Mouse (Mus musculus): ENCODE data around the gene Ddr2. TPM values are rescaled to one million over a fixed set of nuclear protein-coding genes. Genes with fewer than 3 reads are reported as not detected.

Gene Ddr2
- polyA plus RNA-seq, 1 experiment from 2014 or later, result 21.6 TPM

DNA sequence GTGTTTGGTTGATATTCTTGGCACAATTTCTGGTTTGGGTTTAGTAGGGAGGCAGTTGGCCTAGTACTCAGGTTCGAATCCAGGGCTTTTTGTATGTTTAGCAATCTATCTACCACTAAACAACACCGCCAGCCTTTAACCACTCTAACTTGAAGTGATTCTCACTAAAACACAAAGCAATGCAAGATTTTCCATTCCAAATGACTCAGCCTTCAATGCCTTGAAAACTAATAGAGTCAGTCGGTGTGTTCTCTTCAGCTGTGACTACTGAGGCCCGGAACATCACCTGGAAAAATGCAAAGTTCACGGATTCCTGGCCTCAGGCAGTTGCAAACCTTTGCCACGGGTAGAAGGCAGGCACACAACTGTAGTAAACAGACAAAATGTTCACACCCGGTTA is 178.9 kb downstream of the Ddr2 start:
- no peak overlapping the region for H3K9ac ChIP-seq (ENCODE audit: low read length)
- no peaks in the 10 kb centered on the region for H3K27me3 ChIP-seq (ENCODE audit: control insufficient read depth, insufficient read depth, low read length)
- H3K36me3 ChIP-seq (ENCODE audit: control insufficient read depth, insufficient read depth, low read length), result no peaks in the 10 kb centered on the region
- peaks cover 21% of the 10 kb centered on the region for H3K4me1 ChIP-seq (ENCODE audit: control insufficient read depth, insufficient read depth, low read length)
- DNase-seq (ENCODE audit: low spot score, missing footprints), result no peak
- no peaks in the 10 kb centered on the region for H3K9me3 ChIP-seq (ENCODE audit: control insufficient read depth, low read length)
- H3K4me2 ChIP-seq, result no peak overlapping the region
- WGBS, result 87% methylated on average over 7 of the region's 7 CpGs
- no peak overlapping the region for H3K4me3 ChIP-seq (ENCODE audit: low read depth, low read length)
- H3K27ac ChIP-seq (ENCODE audit: low read depth, low read length), result no peak overlapping the region
- no peak for ATAC-seq (ENCODE audit: low FRiP score)

DNA sequence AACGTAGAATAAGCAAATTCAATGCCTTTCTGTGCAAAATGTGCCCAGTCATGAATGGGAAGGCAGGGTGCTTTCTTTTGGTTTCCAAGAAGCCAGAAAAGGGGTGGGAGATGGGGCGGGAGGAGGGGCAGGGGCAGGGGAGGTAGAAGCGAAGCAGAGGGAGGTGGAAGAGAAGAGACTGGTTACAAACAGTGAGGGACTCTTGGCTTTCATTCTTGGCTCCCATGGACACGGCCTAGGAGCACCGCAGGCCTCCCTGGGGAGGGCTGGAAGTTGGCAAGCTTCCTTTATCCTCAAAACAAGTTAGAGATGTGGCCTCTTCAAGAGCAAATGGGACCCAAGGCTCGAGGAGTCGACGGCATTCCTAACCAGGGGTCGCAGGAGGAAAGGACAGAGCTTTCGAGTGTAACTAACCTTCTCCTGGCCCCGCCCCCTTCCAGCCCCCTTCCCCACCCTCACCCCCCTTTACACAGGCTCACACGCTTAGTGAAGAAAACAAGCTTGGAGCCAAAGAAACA is 182.0 kb downstream of the Ddr2 start, which contains the start of gene Ccdc190:
Gene Ccdc190, plus strand, starts transcription at position 195 of the 518 bp plus-strand sequence.
- Histone ChIP-seq H3K4me1 (ENCODE audit: control insufficient read depth, insufficient read depth, low read length) (peaks cover 11% of the 10 kb centered on the region; the same call in 1 of the 2 replicates), H3K9ac (ENCODE audit: low read length) (peak within 1 kb of the TSS; percentile 47), H3K27me3 (ENCODE audit: control insufficient read depth, insufficient read depth, low read length) (no peaks in the 10 kb centered on the region), H3K36me3 (ENCODE audit: control insufficient read depth, insufficient read depth, low read length) (no peaks in the 10 kb centered on the region), H3K27ac (ENCODE audit: low read depth, low read length) (peak within 1 kb of the TSS; percentile 17; the same call in 1 of the 2 replicates), H3K4me2 (peak within 1 kb of the TSS; percentile 40), H3K4me3 (ENCODE audit: low read depth, low read length) (peak within 1 kb of the TSS; percentile 8; the same call in 1 of the 2 replicates), H3K9me3 (ENCODE audit: control insufficient read depth, low read length) (no peaks in the 10 kb centered on the region)
- DNase-seq (ENCODE audit: low spot score, missing footprints) (peak; percentile 89), ATAC-seq (ENCODE audit: low FRiP score) (peak; percentile 74)
- WGBS, result 6% methylated on average over 12 of the region's 12 CpGs

DNA sequence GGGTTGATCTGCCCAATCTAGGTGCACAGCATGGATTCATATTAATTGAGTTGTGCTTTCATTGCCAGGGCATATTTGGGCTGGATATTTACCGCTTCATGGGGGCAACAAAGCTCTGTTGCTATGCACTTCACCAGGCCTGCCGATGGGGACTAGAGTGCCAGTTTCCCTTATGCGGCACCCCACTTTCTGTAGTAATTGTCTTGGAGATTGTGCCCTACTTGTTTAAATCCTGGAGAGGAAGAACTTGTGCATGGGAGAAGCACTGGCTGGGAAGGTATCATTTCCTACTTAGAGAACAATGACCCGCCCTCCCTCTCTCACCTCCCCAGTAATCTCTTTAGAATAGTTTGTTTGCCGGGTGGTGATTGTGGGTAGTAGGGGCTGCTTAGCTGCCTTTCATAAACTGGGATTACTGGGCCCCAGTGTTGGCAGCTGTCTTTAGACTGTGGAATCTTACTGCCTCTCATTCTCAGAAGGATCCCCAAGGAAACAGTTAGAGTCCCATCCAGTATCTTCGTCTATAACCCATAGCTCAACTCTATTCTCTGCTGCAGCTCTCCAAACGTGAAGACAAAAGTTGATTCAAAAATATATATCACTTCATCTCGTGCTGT is 182.7 kb downstream of the Ddr2 start:
- ATAC-seq (ENCODE audit: low FRiP score), result peak; percentile 70
- H3K9me3 ChIP-seq (ENCODE audit: control insufficient read depth, low read length), result no peaks in the 10 kb centered on the region
- peak overlapping the region; percentile 40 for H3K4me2 ChIP-seq
- H3K36me3 ChIP-seq (ENCODE audit: control insufficient read depth, insufficient read depth, low read length), result no peaks in the 10 kb centered on the region
- 28% methylated on average over 8 of the region's 8 CpGs for WGBS
- no peak overlapping the region for H3K4me3 ChIP-seq (ENCODE audit: low read depth, low read length)
- H3K4me1 ChIP-seq (ENCODE audit: control insufficient read depth, insufficient read depth, low read length), result peaks cover 11% of the 10 kb centered on the region; the same call in 1 of the 2 replicates
- DNase-seq (ENCODE audit: low spot score, missing footprints), result peak; percentile 84
- H3K9ac ChIP-seq (ENCODE audit: low read length), result peak overlapping the region; percentile 47; the same call in 1 of the 2 replicates
- peak overlapping the region; percentile 17; the same call in 1 of the 2 replicates for H3K27ac ChIP-seq (ENCODE audit: low read depth, low read length)
- H3K27me3 ChIP-seq (ENCODE audit: control insufficient read depth, insufficient read depth, low read length), result no peaks in the 10 kb centered on the region

DNA sequence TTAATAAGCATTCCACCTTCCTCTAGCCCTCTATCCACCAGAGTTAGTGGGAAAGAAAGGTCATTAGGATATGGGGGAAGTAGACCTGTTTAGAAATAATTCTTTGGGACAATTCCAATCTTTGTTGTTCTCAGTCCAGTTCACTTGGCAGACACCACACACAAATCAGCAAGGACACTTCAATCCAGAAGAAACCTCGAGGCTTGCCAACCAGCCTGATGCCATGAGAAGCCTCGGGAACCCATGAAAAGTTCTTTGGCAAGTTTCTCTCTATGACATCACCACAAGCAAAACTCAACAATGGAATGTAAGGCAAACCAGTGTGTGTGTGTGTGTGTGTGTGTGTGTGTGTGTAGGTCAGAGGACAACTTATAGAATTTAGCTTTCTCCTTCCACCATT is 186.0 kb downstream of the Ddr2 start:
- H3K27me3 ChIP-seq (ENCODE audit: control insufficient read depth, insufficient read depth, low read length), result no peaks in the 10 kb centered on the region
- WGBS, result 89% methylated on average over 2 of the region's 2 CpGs
- no peak overlapping the region for H3K9ac ChIP-seq (ENCODE audit: low read length)
- no peak overlapping the region for H3K4me2 ChIP-seq
- no peaks in the 10 kb centered on the region for H3K9me3 ChIP-seq (ENCODE audit: control insufficient read depth, low read length)
- H3K36me3 ChIP-seq (ENCODE audit: control insufficient read depth, insufficient read depth, low read length), result no peaks in the 10 kb centered on the region
- peaks cover 9% of the 10 kb centered on the region; the same call in 1 of the 2 replicates for H3K4me1 ChIP-seq (ENCODE audit: control insufficient read depth, insufficient read depth, low read length)
- DNase-seq (ENCODE audit: low spot score, missing footprints) (no peak), ATAC-seq (ENCODE audit: low FRiP score) (no peak)
- no peak overlapping the region for H3K27ac ChIP-seq (ENCODE audit: low read depth, low read length)
- no peak overlapping the region for H3K4me3 ChIP-seq (ENCODE audit: low read depth, low read length)

Other genes starting within 250 kb of the Ddr2 start
- gene Ccdc190, start 182.1 kb downstream of the Ddr2 start, polyA plus RNA-seq (2014; fragmentation: Nextera tagmentation; extraction: Ambion mirVana), result 1.1 and 1.9 TPM in 2 replicates
- gene Hsd17b7, start 141.5 kb downstream of the Ddr2 start, polyA plus RNA-seq (2014; fragmentation: Nextera tagmentation; extraction: Ambion mirVana), result 20.2 and 21.5 TPM in 2 replicates
- 61.7 and 67.7 TPM in 2 replicates for gene Uap1, start 64.2 kb upstream of the Ddr2 start, polyA plus RNA-seq (2014; fragmentation: Nextera tagmentation; extraction: Ambion mirVana)
- 16.3 and 17.4 TPM in 2 replicates for gene Uhmk1, start 104.6 kb upstream of the Ddr2 start, polyA plus RNA-seq (2014; fragmentation: Nextera tagmentation; extraction: Ambion mirVana)
- gene Sh2d1b2, start 122.0 kb upstream of the Ddr2 start, polyA plus RNA-seq (2014; fragmentation: Nextera tagmentation; extraction: Ambion mirVana), result not detected in 2 replicates
- gene Sh2d1b1, start 166.6 kb upstream of the Ddr2 start, polyA plus RNA-seq (2014; fragmentation: Nextera tagmentation; extraction: Ambion mirVana), result not detected in 2 replicates
- 1.9 and 2.4 TPM in 2 replicates for gene Gm7694, start 195.6 kb upstream of the Ddr2 start, polyA plus RNA-seq (2014; fragmentation: Nextera tagmentation; extraction: Ambion mirVana)
- gene Spata46, start 198.0 kb upstream of the Ddr2 start, polyA plus RNA-seq (2014; fragmentation: Nextera tagmentation; extraction: Ambion mirVana), result 0.51 and 0.90 TPM in 2 replicates